Mouse (Mus musculus) monocyte, adult 2 months (primary cell): ENCODE data around the gene Gm12800.
"Not testable (repeated sequence)": the region's sequence is repeated elsewhere in the genome, so short reads cannot be mapped to it uniquely, and the experiment has no call there.

Experiments
- DNase-seq, 2 experiments: peaks; one replicate each; pipeline ENCODE4 v3.0.0; 2022; ENCODE audit warnings: low spot score in 2 of 2, low read depth in 1 of 2

The Gm12800 gene

GRCm38 (mm10) chr4:101908821-101909220 is at the start of gene Gm12800:
Gene Gm12800, plus strand, starts transcription at chr4:101909121.
- not testable (repeated sequence) for DNase-seq

- DNase-seq, result no peak
Observed at GRCm38 (mm10) chr4:101860873-101861272, 48.0 kb upstream of the Gm12800 start.

- no peak for DNase-seq
Observed at GRCm38 (mm10) chr4:101862289-101862688, 46.6 kb upstream of the Gm12800 start.

- not testable (repeated sequence) for DNase-seq
Observed at GRCm38 (mm10) chr4:101872031-101872430, 36.9 kb upstream of the Gm12800 start.

GRCm38 (mm10) chr4:101875687-101876086 is 33.2 kb upstream of the Gm12800 start:
- not testable (repeated sequence) for DNase-seq

GRCm38 (mm10) chr4:101883641-101884040 is 25.3 kb upstream of the Gm12800 start:
- no peak for DNase-seq

- DNase-seq, result no peak
Observed at GRCm38 (mm10) chr4:101889377-101889776, 19.5 kb upstream of the Gm12800 start.

GRCm38 (mm10) chr4:101893656-101894420 is 15.1 kb upstream of the Gm12800 start, which contains the start of gene C130073F10Rik:
Gene C130073F10Rik, minus strand, starts transcription at chr4:101893789.
- no peak for DNase-seq

- DNase-seq, result not testable (repeated sequence)
Observed at GRCm38 (mm10) chr4:101940107-101940506, 31.2 kb downstream of the Gm12800 start, which contains the start of gene Gm12794. Gene Gm12794, plus strand, starts transcription at chr4:101940407.
